Mouse (Mus musculus): ENCODE results near the gene Lias.

Lias gene

GRCm38 (mm10) chr5:65428321-65428720 lies 37.0 kb downstream of the Lias start:
- peak in 1 of 2 experiments; percentile 9 for DNase-seq

- no peak for DNase-seq
Measured at GRCm38 (mm10) chr5:65429441-65429840, 38.1 kb downstream of the Lias start.

GRCm38 (mm10) chr5:65434471-65435362 lies 43.4 kb downstream of the Lias start:
- peak in 1 of 2 experiments; percentile 21 for DNase-seq

- no peak for DNase-seq
Measured at GRCm38 (mm10) chr5:65435363-65435805, 44.1 kb downstream of the Lias start.

- peak; percentile 98 to 100 for DNase-seq
Measured at GRCm38 (mm10) chr5:65435806-65436561, 44.7 kb downstream of the Lias start, which contains the start of gene Ugdh. TSS of gene Ugdh (minus strand) at chr5:65435949.

- no peak for DNase-seq
Measured at GRCm38 (mm10) chr5:65438041-65438440, 46.7 kb downstream of the Lias start.

- no peak for DNase-seq
Measured at GRCm38 (mm10) chr5:65444981-65445380, 53.7 kb downstream of the Lias start.

- DNase-seq, result no peak
Measured at GRCm38 (mm10) chr5:65446756-65447155, 55.5 kb downstream of the Lias start.

GRCm38 (mm10) chr5:65447826-65448225 lies 56.5 kb downstream of the Lias start:
- DNase-seq, result no peak

GRCm38 (mm10) chr5:65448941-65449340 lies 57.6 kb downstream of the Lias start:
- DNase-seq, result no peak

GRCm38 (mm10) chr5:65454771-65455170 lies 63.5 kb downstream of the Lias start:
- no peak for DNase-seq

GRCm38 (mm10) chr5:65457086-65457827 lies 66.0 kb downstream of the Lias start:
- DNase-seq, result peak; percentile 47 to 77

- DNase-seq, result no peak
Measured at GRCm38 (mm10) chr5:65457846-65458245, 66.5 kb downstream of the Lias start.

- DNase-seq, result no peak
Measured at GRCm38 (mm10) chr5:65459454-65459853, 68.2 kb downstream of the Lias start.
